Mouse (Mus musculus) embryonic facial prominence, embryonic 15.5 days (tissue): ENCODE measurements around the gene Pold4. TPM values are rescaled to one million over a fixed set of nuclear protein-coding genes. Genes with fewer than 3 reads are reported as not detected.

ENCODE experiments used
- ATAC-seq: fragments of 200-750 bp; cut with Nextera tagmentation; 2 replicates; pipeline ENCODE4 v1.8.0; 2017; ENCODE audit warnings: low read depth, moderate TSS enrichment; ENCODE audit not compliant: insufficient number of reproducible peaks, low FRiP score, low TSS enrichment
- H3K27ac ChIP-seq: fragments of 300-500 bp; sonication (generic); replicated peaks from 2 replicates; pipeline ENCODE4 v1.5.1; 2015; ENCODE audit warnings: mild to moderate bottlenecking, inconsistent platforms
- H3K27me3 ChIP-seq: fragments of 300-500 bp; sonication (generic); 2 replicates; pipeline ENCODE4 v1.6.1; 2015; ENCODE audit warnings: inconsistent platforms
- H3K36me3 ChIP-seq: fragments of 300-500 bp; sonication (generic); 2 replicates; pipeline ENCODE4 v1.6.1; 2015; ENCODE audit warnings: mild to moderate bottlenecking, inconsistent platforms
- H3K4me1 ChIP-seq: fragments of 300-500 bp; sonication (generic); 2 replicates; pipeline ENCODE4 v1.6.1; 2015; ENCODE audit warnings: inconsistent platforms
- H3K4me2 ChIP-seq: fragments of 300-500 bp; sonication (generic); replicated peaks from 2 replicates; pipeline ENCODE4 v1.6.1; 2015; ENCODE audit warnings: mild to moderate bottlenecking, inconsistent platforms
- H3K4me3 ChIP-seq: fragments of 300-500 bp; sonication (generic); replicated peaks from 2 replicates; pipeline ENCODE4 v1.5.1; 2015; ENCODE audit warnings: mild to moderate bottlenecking, inconsistent platforms
- H3K9ac ChIP-seq: fragments of 300-500 bp; sonication (generic); 2 replicates; pipeline ENCODE4 v1.6.1; 2015; ENCODE audit warnings: inconsistent platforms
- H3K9me3 ChIP-seq: fragments of 300-500 bp; sonication (generic); replicated peaks from 2 replicates; pipeline ENCODE4 v1.6.1; 2016; ENCODE audit warnings: inconsistent platforms
- WGBS: fragments of 180-500 bp; shearing (Covaris S2); methylation state at CpG from one replicate; pipeline ENCODE4 v1.1.7; 2015; 5-methylcytosine and 5-hydroxymethylcytosine counted together
- polyA plus RNA-seq: library from polyadenylated mRNA; unstranded; fragments of >200 nt; fragmentation: Nextera tagmentation; extraction: Ambion mirVana; gene quantifications from 2 replicates; pipeline ENCODE4 v1.2.1, GENCODE M21; 2015

Pold4 gene
- polyA plus RNA-seq, 1 experiment from 2014 or later = 33.5 TPM

GRCm38 (mm10) chr19:4208563-4208962 is 23.1 kb upstream of the Pold4 start:
- Histone ChIP-seq H3K27ac (no peak overlapping the region), H3K27me3 (no peaks in the 10 kb centered on the region), H3K9me3 (no peaks in the 10 kb centered on the region), H3K4me3 (no peak overlapping the region), H3K4me1 (peaks cover 27% of the 10 kb centered on the region), H3K9ac (no peak overlapping the region), H3K36me3 (no peaks in the 10 kb centered on the region), H3K4me2 (no peak overlapping the region)
- no peak for ATAC-seq
- WGBS = 67% methylated on average over 5 of the region's 5 CpGs

DNA sequence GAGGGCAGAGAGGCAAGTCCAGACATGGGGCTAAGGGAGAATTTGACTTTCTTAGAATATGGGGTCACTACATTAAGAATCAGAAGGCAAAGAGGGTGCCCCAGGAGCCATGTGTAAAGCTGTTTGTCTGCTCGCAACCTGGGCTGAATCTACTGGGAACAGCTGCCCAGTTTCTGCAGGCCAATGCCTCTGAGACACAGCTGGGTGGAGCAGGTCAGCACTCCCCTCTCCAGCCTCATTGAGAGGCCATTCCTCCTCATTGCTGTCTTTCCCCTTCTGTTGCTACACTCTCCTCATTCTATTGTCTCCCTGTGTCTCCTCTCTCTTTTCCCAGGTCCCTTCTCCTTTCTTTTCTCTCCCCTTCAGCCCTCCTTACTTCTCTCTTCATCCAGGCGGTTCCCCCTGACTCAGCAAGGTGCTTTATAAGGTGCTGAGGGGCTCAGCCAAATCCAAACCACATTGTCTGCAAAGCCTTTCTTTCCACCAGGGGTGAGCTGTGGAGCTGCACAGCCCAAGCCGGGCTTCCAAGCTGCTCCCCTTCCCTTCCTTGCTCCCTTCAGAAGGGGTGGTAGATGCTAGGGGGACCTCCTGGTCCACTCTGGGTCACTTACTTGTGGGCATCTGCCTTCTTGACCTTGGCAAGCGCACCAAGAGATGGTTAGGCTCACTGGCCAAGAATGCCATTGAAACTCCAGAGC is 19.7 kb upstream of the Pold4 start:
- H3K4me3 ChIP-seq = no peak overlapping the region
- no peaks in the 10 kb centered on the region for H3K36me3 ChIP-seq
- no peaks in the 10 kb centered on the region for H3K27me3 ChIP-seq
- no peak for ATAC-seq
- 29% methylated on average over 4 of the region's 4 CpGs for WGBS
- H3K4me1 ChIP-seq = peaks cover 47% of the 10 kb centered on the region
- H3K27ac ChIP-seq = peak overlapping the region; percentile 12; the same call in 1 of the 2 replicates
- H3K4me2 ChIP-seq = no peak overlapping the region
- no peaks in the 10 kb centered on the region for H3K9me3 ChIP-seq
- H3K9ac ChIP-seq = no peak overlapping the region

GRCm38 (mm10) chr19:4213524-4213974 is 18.1 kb upstream of the Pold4 start:
- no peak for ATAC-seq
- Histone ChIP-seq H3K9ac (0 out of 2 replicates have a peak overlapping the region, but pooled peaks have one; percentile 6), H3K4me2 (peak overlapping the region; percentile 85), H3K27ac (peak overlapping the region; percentile 93), H3K27me3 (no peaks in the 10 kb centered on the region), H3K9me3 (no peaks in the 10 kb centered on the region), H3K36me3 (no peaks in the 10 kb centered on the region), H3K4me3 (peak overlapping the region; percentile 88), H3K4me1 (peaks cover 60% of the 10 kb centered on the region)
- WGBS = 12% methylated on average over 9 of the region's 9 CpGs

GRCm38 (mm10) chr19:4214071-4214770 is 17.5 kb upstream of the Pold4 start, which contains the start of the genes Clcf1 and AC109138.7:
Gene Clcf1 (plus strand): TSS chr19:4214238.
Gene AC109138.7 (plus strand): TSS chr19:4214357.
- under 1% methylated on average over 49 of the region's 49 CpGs for WGBS

GRCm38 (mm10) chr19:4214771-4215450 is 16.8 kb upstream of the Pold4 start:
- no peaks in the 10 kb centered on the region for H3K9me3 ChIP-seq
- WGBS = under 1% methylated on average over 57 of the region's 81 CpGs
- no peaks in the 10 kb centered on the region for H3K36me3 ChIP-seq
- peak overlapping the region; percentile 85 for H3K4me2 ChIP-seq
- H3K4me1 ChIP-seq = peaks cover 73% of the 10 kb centered on the region
- ATAC-seq = peak; percentile 24; the same call in 1 of the 2 replicates
- peak overlapping the region; percentile 93 for H3K27ac ChIP-seq
- H3K27me3 ChIP-seq = no peaks in the 10 kb centered on the region
- H3K4me3 ChIP-seq = peak overlapping the region; percentile 88
- H3K9ac ChIP-seq = peak overlapping the region; percentile 96

More at GRCm38 (mm10) chr19:4214071-4214770, 17.5 kb upstream of the Pold4 start, which contains the start of the genes Clcf1 and AC109138.7:
- no peaks in the 10 kb centered on the region for H3K9me3 ChIP-seq
- peak within 1 kb of the TSS; percentile 85 for H3K4me2 ChIP-seq
- ATAC-seq = peak; percentile 71
- peak within 1 kb of the TSS; percentile 88 for H3K4me3 ChIP-seq
- no peaks in the 10 kb centered on the region for H3K36me3 ChIP-seq
- peak within 1 kb of the TSS; percentile 96 for H3K9ac ChIP-seq
- peaks cover 66% of the 10 kb centered on the region for H3K4me1 ChIP-seq
- peak within 1 kb of the TSS; percentile 93 for H3K27ac ChIP-seq
- no peaks in the 10 kb centered on the region for H3K27me3 ChIP-seq

DNA sequence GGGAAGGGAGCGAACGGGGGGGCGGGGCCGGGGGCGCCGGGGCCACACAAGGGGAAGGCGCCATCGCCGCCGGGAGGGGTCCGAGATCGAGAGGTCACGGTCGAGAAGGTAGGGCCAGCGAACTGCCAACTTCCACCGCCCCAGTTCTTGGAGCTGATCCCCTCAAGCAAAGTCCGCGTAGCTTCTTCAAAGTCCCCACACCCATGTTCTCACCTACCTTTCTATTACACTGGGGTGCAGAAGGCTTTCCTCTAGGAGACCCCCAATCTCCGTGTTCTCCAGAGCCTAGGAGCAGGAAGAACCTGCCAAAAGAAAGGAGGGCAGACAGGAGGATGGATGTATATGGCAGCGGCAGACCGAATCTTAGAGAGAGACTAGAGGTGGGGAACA is 16.3 kb upstream of the Pold4 start:
- Histone ChIP-seq H3K9me3 (no peaks in the 10 kb centered on the region), H3K27me3 (no peaks in the 10 kb centered on the region), H3K27ac (peak overlapping the region; percentile 93), H3K36me3 (no peaks in the 10 kb centered on the region), H3K4me1 (peaks cover 79% of the 10 kb centered on the region), H3K4me2 (peak overlapping the region; percentile 85), H3K4me3 (peak overlapping the region; percentile 88), H3K9ac (peak overlapping the region; percentile 96)
- no peak for ATAC-seq
- WGBS = 4% methylated on average over 21 of the region's 21 CpGs

GRCm38 (mm10) chr19:4216041-4216685 is 15.5 kb upstream of the Pold4 start:
- H3K36me3 ChIP-seq = no peaks in the 10 kb centered on the region
- no peak overlapping the region for H3K9ac ChIP-seq
- no peaks in the 10 kb centered on the region for H3K27me3 ChIP-seq
- H3K4me1 ChIP-seq = peaks cover 86% of the 10 kb centered on the region
- WGBS = 16% methylated on average over 14 of the region's 14 CpGs
- H3K4me2 ChIP-seq = peak overlapping the region; percentile 85
- peak overlapping the region; percentile 88 for H3K4me3 ChIP-seq
- ATAC-seq = no peak
- H3K9me3 ChIP-seq = no peaks in the 10 kb centered on the region
- peak overlapping the region; percentile 76 for H3K27ac ChIP-seq

GRCm38 (mm10) chr19:4217140-4217539 is 14.6 kb upstream of the Pold4 start:
- WGBS = 6% methylated on average over 5 of the region's 5 CpGs
- peaks cover 86% of the 10 kb centered on the region for H3K4me1 ChIP-seq
- ATAC-seq = 0 out of 2 replicates have a peak, but pooled peaks have one; percentile 27
- H3K4me3 ChIP-seq = peak overlapping the region; percentile 88; the same call in 1 of the 2 replicates
- H3K9ac ChIP-seq = no peak overlapping the region
- H3K27me3 ChIP-seq = no peaks in the 10 kb centered on the region
- no peaks in the 10 kb centered on the region for H3K9me3 ChIP-seq
- H3K4me2 ChIP-seq = peak overlapping the region; percentile 85
- peaks cover 2% of the 10 kb centered on the region; the same call in 1 of the 2 replicates for H3K36me3 ChIP-seq
- H3K27ac ChIP-seq = peak overlapping the region; percentile 76

- H3K4me3 ChIP-seq = no peak overlapping the region
Observed at GRCm38 (mm10) chr19:4217855-4218254, 13.8 kb upstream of the Pold4 start.

GRCm38 (mm10) chr19:4218293-4218692 is 13.4 kb upstream of the Pold4 start:
- 67% methylated on average over 11 of the region's 11 CpGs for WGBS
- no peak for ATAC-seq
- Histone ChIP-seq H3K4me1 (peaks cover 80% of the 10 kb centered on the region), H3K9ac (no peak overlapping the region), H3K27me3 (no peaks in the 10 kb centered on the region), H3K27ac (peak overlapping the region; percentile 49), H3K4me3 (no peak overlapping the region), H3K36me3 (peaks cover 13% of the 10 kb centered on the region; the same call in 1 of the 2 replicates), H3K4me2 (no peak overlapping the region), H3K9me3 (no peaks in the 10 kb centered on the region)

More at GRCm38 (mm10) chr19:4217855-4218254, 13.8 kb upstream of the Pold4 start:
- no peak for ATAC-seq
- H3K36me3 ChIP-seq = peaks cover 9% of the 10 kb centered on the region; the same call in 1 of the 2 replicates
- 39% methylated on average over 3 of the region's 3 CpGs for WGBS
- peaks cover 84% of the 10 kb centered on the region for H3K4me1 ChIP-seq
- H3K9ac ChIP-seq = no peak overlapping the region
- no peaks in the 10 kb centered on the region for H3K9me3 ChIP-seq
- H3K27me3 ChIP-seq = no peaks in the 10 kb centered on the region
- no peak overlapping the region for H3K4me2 ChIP-seq
- peak overlapping the region; percentile 49 for H3K27ac ChIP-seq
